1 mouse cellular context compared by ENCODE assay signal in the genomic region with DNA sequence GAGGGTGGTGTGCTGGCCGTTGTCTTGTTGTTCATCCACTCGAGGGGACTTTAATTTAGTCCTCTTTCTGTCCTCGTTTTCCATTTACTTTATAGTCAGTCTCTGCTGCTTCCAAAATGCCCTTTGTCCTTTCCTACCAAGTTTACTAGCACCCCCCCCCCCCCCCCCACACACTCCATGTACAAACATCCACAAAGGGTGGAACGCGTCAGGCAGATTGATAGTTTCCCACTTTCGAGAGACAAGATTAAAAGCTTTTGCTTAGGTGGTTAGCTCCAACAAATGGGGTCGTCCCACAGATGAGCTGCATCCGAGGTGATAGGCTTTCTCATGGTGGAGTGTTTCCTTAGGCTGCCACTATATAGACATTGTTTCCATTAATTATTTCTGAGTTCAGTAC.
TF ChIP-seq lines count a peak whose summit lies in the region.

No protein-coding gene starts in this region.

TF ChIP-seq in CH12.LX, 34 proteins besides CTCF, POLR2A, EP300 and RAD21 (continued from another document):
- TF ChIP-seq RCOR1 (conservative IDR thresholded peaks at IDR 0.05; ENCODE audit: low read depth, low read length): no peak
- no peak for TF ChIP-seq E2F4 (IDR thresholded peaks at IDR 0.05; ENCODE audit: insufficient replicate concordance, low read depth, low read length)
- TF ChIP-seq BHLHE40 (IDR thresholded peaks at IDR 0.05; ENCODE audit: low read depth, low read length): no peak
- TF ChIP-seq GABPA (IDR thresholded peaks at IDR 0.05; ENCODE audit: insufficient replicate concordance, low read depth, low read length): no peak
- TF ChIP-seq USF1 (IDR thresholded peaks at IDR 0.05; ENCODE audit: low read depth, low read length): no peak
- TF ChIP-seq MAFK (IDR thresholded peaks at IDR 0.05; ENCODE audit: insufficient replicate concordance, low read length): no peak
- TF ChIP-seq IRF4 (IDR thresholded peaks at IDR 0.05; ENCODE audit: low read depth, low read length): no peak
- no peak for TF ChIP-seq ZKSCAN1 (IDR thresholded peaks at IDR 0.05; ENCODE audit: borderline replicate concordance, low read depth, low read length)
- no peak for TF ChIP-seq PAX5 (IDR thresholded peaks at IDR 0.05; ENCODE audit: low read length)
- TF ChIP-seq MAZ (IDR thresholded peaks at IDR 0.05; ENCODE audit: low read depth, low read length): no peak
- TF ChIP-seq ZNF384 (IDR thresholded peaks at IDR 0.05; ENCODE audit: low read depth, low read length): no peak
- TF ChIP-seq TCF12 (IDR thresholded peaks at IDR 0.05; ENCODE audit: low read depth, low read length): no peak
- no peak for TF ChIP-seq POLR2AphosphoS2 (IDR thresholded peaks at IDR 0.05; ENCODE audit: low read depth, low read length)
- no peak for TF ChIP-seq SIN3A (IDR thresholded peaks at IDR 0.05; ENCODE audit: low read length)
- no peak for TF ChIP-seq KAT2A (IDR thresholded peaks at IDR 0.05; ENCODE audit: insufficient replicate concordance, low read length)
